7 mouse cellular contexts compared by ENCODE assay signal in the genomic region with DNA sequence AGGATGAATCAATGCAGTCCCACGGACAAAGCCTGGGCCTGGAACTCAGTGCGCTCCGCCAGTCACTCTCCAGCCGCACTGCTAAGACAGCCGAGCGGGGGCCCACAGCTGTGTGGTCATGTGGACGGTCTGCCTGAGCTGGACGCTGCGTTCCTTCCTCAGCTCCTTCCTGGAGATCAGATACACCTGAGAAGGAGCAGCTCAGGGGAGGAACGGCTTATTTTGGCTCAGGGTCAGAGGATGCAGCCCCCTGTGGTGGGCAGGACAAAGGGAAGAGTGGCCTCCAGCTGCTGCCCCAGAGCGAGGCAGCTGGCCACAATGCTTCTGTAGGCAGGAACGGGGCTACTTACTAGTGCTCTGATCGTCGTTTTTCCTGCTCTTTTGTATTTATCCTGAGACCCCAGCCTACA. TPM values are rescaled to one million over a fixed set of nuclear protein-coding genes. Genes with fewer than 3 reads are reported as not detected.
DNase-seq lines count a peak whose midpoint lies in the region; ATAC-seq lines count a peak whose summit lies in the region.

No protein-coding gene starts in this region.

- H3K9ac ChIP-seq in lung, embryonic 16.5 days (ENCODE audit: low read length) = no peak overlapping the region
- peak overlapping the region; percentile 57 for H3K9ac ChIP-seq in forebrain, embryonic 13.5 days
- peak overlapping the region; percentile 45 for H3K9ac ChIP-seq in limb, embryonic 11.5 days (ENCODE audit: low read length)
- no peak overlapping the region for H3K9ac ChIP-seq in stomach, embryonic 14.5 days (replicated peaks; ENCODE audit: low read depth, low read length)

- H3K4me3 ChIP-seq in lung, embryonic 16.5 days (ENCODE audit: low read length) = no peak overlapping the region
- peak overlapping the region; percentile 7; the same call in 1 of the 2 replicates for H3K4me3 ChIP-seq in forebrain, embryonic 13.5 days
- no peak overlapping the region for H3K4me3 ChIP-seq in limb, embryonic 11.5 days (ENCODE audit: low read depth, low read length)
- no peak overlapping the region for H3K4me3 ChIP-seq in stomach, embryonic 14.5 days (ENCODE audit: low read depth, low read length)

- no peak overlapping the region for H3K27ac ChIP-seq in lung, embryonic 16.5 days (ENCODE audit: low read length)
- no peak overlapping the region for H3K27ac ChIP-seq in forebrain, embryonic 13.5 days
- H3K27ac ChIP-seq in limb, embryonic 11.5 days (replicated peaks; ENCODE audit: low read depth, low read length) = no peak overlapping the region
- H3K27ac ChIP-seq in stomach, embryonic 14.5 days (ENCODE audit: low read length) = no peak overlapping the region

- no peaks in the 10 kb centered on the region for H3K9me3 ChIP-seq in lung, embryonic 16.5 days (ENCODE audit: control insufficient read depth, low read length)
- no peaks in the 10 kb centered on the region for H3K9me3 ChIP-seq in forebrain, embryonic 13.5 days (replicated peaks)
- no peaks in the 10 kb centered on the region for H3K9me3 ChIP-seq in limb, embryonic 11.5 days (ENCODE audit: control insufficient read depth, low read length)
- no peaks in the 10 kb centered on the region for H3K9me3 ChIP-seq in stomach, embryonic 14.5 days (ENCODE audit: control insufficient read depth, low read depth, low read length)

- H3K27me3 ChIP-seq in lung, embryonic 16.5 days (ENCODE audit: control insufficient read depth, insufficient read depth, low read depth, low read length) = no peaks in the 10 kb centered on the region
- no peaks in the 10 kb centered on the region for H3K27me3 ChIP-seq in forebrain, embryonic 13.5 days
- H3K27me3 ChIP-seq in limb, embryonic 11.5 days (ENCODE audit: control insufficient read depth, insufficient read depth, low read length) = no peaks in the 10 kb centered on the region
- no peaks in the 10 kb centered on the region for H3K27me3 ChIP-seq in stomach, embryonic 14.5 days (ENCODE audit: control insufficient read depth, insufficient read depth, low read length)

- 11% methylated on average over 14 of the region's 14 CpGs for WGBS in lung, embryonic 16.5 days
- 6% methylated on average over 14 of the region's 14 CpGs for WGBS in forebrain, embryonic 13.5 days
- WGBS in limb, embryonic 11.5 days = 9% methylated on average over 14 of the region's 14 CpGs
- 5% methylated on average over 14 of the region's 14 CpGs for WGBS in stomach, embryonic 14.5 days

- H3K4me1 ChIP-seq in lung, embryonic 16.5 days (replicated peaks; ENCODE audit: control insufficient read depth, insufficient read depth, low read length) = no peaks in the 10 kb centered on the region
- H3K4me1 ChIP-seq in forebrain, embryonic 13.5 days = peaks cover 39% of the 10 kb centered on the region
- peaks cover 7% of the 10 kb centered on the region for H3K4me1 ChIP-seq in limb, embryonic 11.5 days (ENCODE audit: control insufficient read depth, insufficient read depth, low read length)
- H3K4me1 ChIP-seq in stomach, embryonic 14.5 days (ENCODE audit: control insufficient read depth, insufficient read depth, low read length) = no peaks in the 10 kb centered on the region; the same call in 1 of the 2 replicates

- no peaks in the 10 kb centered on the region for H3K36me3 ChIP-seq in lung, embryonic 16.5 days (ENCODE audit: control insufficient read depth, insufficient read depth, low read length)
- H3K36me3 ChIP-seq in forebrain, embryonic 13.5 days (ENCODE audit: poor library complexity, severe bottlenecking) = no peaks in the 10 kb centered on the region
- H3K36me3 ChIP-seq in limb, embryonic 11.5 days (ENCODE audit: control insufficient read depth, insufficient read depth, low read length) = no peaks in the 10 kb centered on the region
- no peaks in the 10 kb centered on the region for H3K36me3 ChIP-seq in stomach, embryonic 14.5 days (ENCODE audit: control insufficient read depth, insufficient read depth, low read length)

- no peak for ATAC-seq in lung, embryonic 16.5 days (ENCODE audit: low read depth)
- peak; percentile 52 for ATAC-seq in forebrain, embryonic 13.5 days
- 0 out of 2 replicates have a peak, but pooled peaks have one; percentile 54 for ATAC-seq in limb, embryonic 11.5 days (ENCODE audit: insufficient number of reproducible peaks, low FRiP score, low TSS enrichment, low read depth)
- ATAC-seq in stomach, embryonic 14.5 days (ENCODE audit: insufficient number of reproducible peaks, insufficient read depth, low FRiP score, low read depth) = peak; percentile 37; the same call in 1 of the 2 replicates

- H3K4me2 ChIP-seq in lung, embryonic 16.5 days (ENCODE audit: low read depth, low read length) = peak overlapping the region; percentile 37
- H3K4me2 ChIP-seq in forebrain, embryonic 13.5 days = peak overlapping the region; percentile 52
- peak overlapping the region; percentile 24; the same call in 1 of the 2 replicates for H3K4me2 ChIP-seq in limb, embryonic 11.5 days (ENCODE audit: low read depth, severe bottlenecking)
- peak overlapping the region; percentile 42 for H3K4me2 ChIP-seq in stomach, embryonic 14.5 days (replicated peaks; ENCODE audit: low read depth, low read length)

- no peak for DNase-seq in lung, postnatal 10 days
- peak; percentile 55 for DNase-seq in limb, embryonic 11.5 days (ENCODE audit: low spot score)
- no peak for DNase-seq in adrenal gland, postnatal 4 days (ENCODE audit: low spot score in 2 of 2)
- no peak for DNase-seq in adrenal gland, postnatal 25 days

RNA-seq across cellular contexts. Expression of a gene that starts 51.0 kb away (rescaled TPM):
- 8.6 and 9.4 TPM in 2 replicates for polyA plus RNA-seq in lung, embryonic 16.5 days (2015; fragmentation: Nextera tagmentation; extraction: Ambion mirVana)
- 10.8 and 11.3 TPM in 2 replicates for polyA plus RNA-seq in forebrain, embryonic 13.5 days (2015; fragmentation: Nextera tagmentation; extraction: Ambion mirVana)
- polyA plus RNA-seq in limb, embryonic 11.5 days (2014; fragmentation: Nextera tagmentation; extraction: Ambion mirVana) = 13.0 and 14.0 TPM in 2 replicates
- polyA plus RNA-seq in stomach, embryonic 14.5 days (2014; fragmentation: Nextera tagmentation; extraction: Ambion mirVana) = 9.3 and 13.2 TPM in 2 replicates
- total RNA-seq in adrenal gland, postnatal 4 days (2021) = 10 to 100 TPM in 1 of 2 experiments, 1 to 10 TPM in 1; 9.0 to 12.2 TPM
- total RNA-seq in adrenal gland, postnatal 25 days (2021) = 6.1 and 6.8 TPM in 2 replicates

Comparison
In these comparisons a context has a peak if more than half of its experiments do, and no peak if none do; other contexts are left out.
1. H3K9ac ChIP-seq: peak in forebrain, embryonic 13.5 days (single experiment) and limb, embryonic 11.5 days (single experiment); none in lung, embryonic 16.5 days (single experiment) and stomach, embryonic 14.5 days (single experiment).
2. Peak in every context shown above with its lines, with median percentiles within 50 percentile points of each other: H3K4me2 ChIP-seq.